In the genomic region with DNA sequence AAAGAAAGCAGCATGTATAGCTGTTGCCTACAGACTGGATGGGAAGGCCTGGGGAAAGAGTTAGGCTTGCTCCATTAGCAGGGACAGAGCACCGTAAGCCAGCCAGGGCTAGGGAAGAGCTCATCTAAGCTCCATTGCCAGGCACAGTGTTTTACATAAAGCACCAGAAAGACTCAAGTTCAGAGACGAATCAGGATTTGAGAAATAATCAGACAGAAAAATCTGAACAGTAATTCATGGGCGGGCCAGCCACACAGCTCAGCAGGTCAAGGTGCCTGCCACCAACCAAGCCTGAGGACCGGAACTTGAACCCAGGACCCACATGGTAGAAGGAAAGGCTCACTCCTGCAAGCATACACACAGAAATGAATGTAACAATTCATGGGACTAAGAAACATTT, we compare ENCODE assay signal across 10 mouse cellular contexts. TPM values are rescaled to one million over a fixed set of nuclear protein-coding genes. Genes with fewer than 3 reads are reported as not detected.
DNase-seq lines count a peak whose midpoint lies in the region; ATAC-seq and TF ChIP-seq lines count a peak whose summit lies in the region.
"Had no signal": no experiment of that assay in that cellular context is flagged by ENCODE, and none has a peak within 500 bp of the region (broad histone marks: within the 10 kb centered on the region; RNA-seq: fewer than 3 reads in every experiment).

No protein-coding gene starts in this region.

- DNase-seq in gastrocnemius, adult 2 months: no peak
- no peak for DNase-seq in gastrocnemius, adult 8-10 months (ENCODE audit: low spot score in 2 of 2)
- no peak for DNase-seq in midbrain, embryonic 10.5 days (ENCODE audit: low spot score)
- DNase-seq in midbrain, embryonic 11.5 days (ENCODE audit: low spot score, missing footprints): no peak
- no peak for DNase-seq in stomach, postnatal 0 days (ENCODE audit: low spot score)
- DNase-seq in testis, postnatal 10 days (ENCODE audit: low spot score): no peak
- DNase-seq in testis, postnatal 14 days (ENCODE audit: low spot score): no peak
- DNase-seq: kidney, adult 9 months; liver, embryonic 13.5 days had no signal

- H3K4me3 ChIP-seq in gastrocnemius, adult 2 months: peak overlapping the region; percentile 79
- peak overlapping the region; percentile 89 for H3K4me3 ChIP-seq in midbrain, embryonic 10.5 days
- no peak overlapping the region for H3K4me3 ChIP-seq in midbrain, embryonic 11.5 days (ENCODE audit: low read depth, low read length)
- peak overlapping the region; percentile 83 for H3K4me3 ChIP-seq in limb, embryonic 13.5 days
- H3K4me3 ChIP-seq in stomach, postnatal 0 days (ENCODE audit: low read depth, low read length): peak overlapping the region; percentile 97; the same call in 1 of the 2 replicates
- H3K4me3 ChIP-seq: liver, embryonic 13.5 days had no signal

- H3K36me3 ChIP-seq in midbrain, embryonic 10.5 days: no peaks in the 10 kb centered on the region
- no peaks in the 10 kb centered on the region for H3K36me3 ChIP-seq in midbrain, embryonic 11.5 days (ENCODE audit: control insufficient read depth, insufficient read depth, low read length)
- no peaks in the 10 kb centered on the region for H3K36me3 ChIP-seq in limb, embryonic 13.5 days
- no peaks in the 10 kb centered on the region for H3K36me3 ChIP-seq in stomach, postnatal 0 days (ENCODE audit: control insufficient read depth, insufficient read depth, low read length)
- H3K36me3 ChIP-seq: liver, embryonic 13.5 days had no signal

- no peaks in the 10 kb centered on the region; the same call in 1 of the 2 replicates for H3K27me3 ChIP-seq in midbrain, embryonic 10.5 days (ENCODE audit: low read depth, poor library complexity, severe bottlenecking)
- no peaks in the 10 kb centered on the region for H3K27me3 ChIP-seq in midbrain, embryonic 11.5 days (ENCODE audit: control insufficient read depth, insufficient read depth, low read length)
- no peaks in the 10 kb centered on the region for H3K27me3 ChIP-seq in limb, embryonic 13.5 days
- no peaks in the 10 kb centered on the region for H3K27me3 ChIP-seq in stomach, postnatal 0 days (ENCODE audit: control insufficient read depth, insufficient read depth, low read length)

- H3K9ac ChIP-seq in midbrain, embryonic 11.5 days (ENCODE audit: low read length): no peak overlapping the region
- 0 out of 2 replicates have a peak overlapping the region, but pooled peaks have one; percentile 51 for H3K9ac ChIP-seq in limb, embryonic 13.5 days
- H3K9ac ChIP-seq in stomach, postnatal 0 days (ENCODE audit: low read length): no peak overlapping the region
- H3K9ac ChIP-seq: liver, embryonic 13.5 days had no signal

- intact Hi-C loops in gastrocnemius, adult 2 months (cut with DNase I): loop anchor here (5.0 kb wide), 2 partner anchors 32 to 48 kb away; no protein-coding TSS in a partner anchor

- H3K4me2 ChIP-seq in midbrain, embryonic 11.5 days: no peak overlapping the region
- peak overlapping the region; percentile 69 for H3K4me2 ChIP-seq in limb, embryonic 13.5 days (replicated peaks)
- H3K4me2 ChIP-seq in stomach, postnatal 0 days (replicated peaks; ENCODE audit: low read depth): peak overlapping the region; percentile 66

- H3K9me3 ChIP-seq in midbrain, embryonic 10.5 days (replicated peaks): no peaks in the 10 kb centered on the region
- H3K9me3 ChIP-seq in midbrain, embryonic 11.5 days (ENCODE audit: control insufficient read depth, low read length): no peaks in the 10 kb centered on the region
- no peaks in the 10 kb centered on the region for H3K9me3 ChIP-seq in limb, embryonic 13.5 days
- no peaks in the 10 kb centered on the region for H3K9me3 ChIP-seq in stomach, postnatal 0 days (ENCODE audit: control insufficient read depth, low read length)
- H3K9me3 ChIP-seq: liver, embryonic 13.5 days had no signal

- peak overlapping the region; percentile 100 for H3K27ac ChIP-seq in gastrocnemius, adult 2 months
- no peak overlapping the region for H3K27ac ChIP-seq in midbrain, embryonic 10.5 days (replicated peaks)
- H3K27ac ChIP-seq in midbrain, embryonic 11.5 days (ENCODE audit: low read depth, low read length): no peak overlapping the region
- H3K27ac ChIP-seq in limb, embryonic 13.5 days: no peak overlapping the region
- no peak overlapping the region; the same call in 1 of the 2 replicates for H3K27ac ChIP-seq in stomach, postnatal 0 days (replicated peaks)
- H3K27ac ChIP-seq: liver, embryonic 13.5 days had no signal

- H3K4me1 ChIP-seq in midbrain, embryonic 10.5 days: peaks cover 37% of the 10 kb centered on the region
- peaks cover 18% of the 10 kb centered on the region for H3K4me1 ChIP-seq in midbrain, embryonic 11.5 days (ENCODE audit: control insufficient read depth, insufficient read depth, low read length)
- peaks cover 56% of the 10 kb centered on the region for H3K4me1 ChIP-seq in limb, embryonic 13.5 days
- H3K4me1 ChIP-seq in stomach, postnatal 0 days (replicated peaks; ENCODE audit: control insufficient read depth, insufficient read depth): peaks cover 3% of the 10 kb centered on the region; the same call in 1 of the 2 replicates

- no peak for TF ChIP-seq CTCF in gastrocnemius, adult 2 months (IDR thresholded peaks at IDR 0.05)
- no peak for TF ChIP-seq CTCF in stomach, postnatal 0 days (IDR thresholded peaks at IDR 0.05; ENCODE audit: low read depth)

- no peak for TF ChIP-seq EP300 in stomach, postnatal 0 days (optimal IDR thresholded peaks at IDR 0.05)

- no peak for ATAC-seq in midbrain, embryonic 11.5 days (ENCODE audit: low FRiP score)
- ATAC-seq in limb, embryonic 13.5 days (ENCODE audit: low FRiP score, low read depth): no peak
- no peak for ATAC-seq in stomach, postnatal 0 days (ENCODE audit: low FRiP score, low TSS enrichment)

- WGBS in midbrain, embryonic 10.5 days: 78% methylated on average over 4 of the region's 4 CpGs
- 71% methylated on average over 4 of the region's 4 CpGs for WGBS in midbrain, embryonic 11.5 days
- WGBS in limb, embryonic 13.5 days: 67% methylated on average over 4 of the region's 4 CpGs
- 32% methylated on average over 4 of the region's 4 CpGs for WGBS in stomach, postnatal 0 days

RNA-seq across cellular contexts. Expression of a gene that starts 3.5 kb away (rescaled TPM):
- total RNA-seq in gastrocnemius, adult 2 months (2021): 10 to 100 TPM; 49.4 to 54.1 TPM
- 10 to 100 TPM; 42.9 to 52.0 (median 48.1) TPM for total RNA-seq in gastrocnemius, adult 8-10 months (2022)
- polyA plus RNA-seq in midbrain, embryonic 10.5 days (2016; fragmentation: Nextera tagmentation; extraction: Ambion mirVana): 38.1 and 38.7 TPM in 2 replicates
- polyA plus RNA-seq in midbrain, embryonic 11.5 days (2014; fragmentation: Nextera tagmentation; extraction: Ambion mirVana): 44.4 and 49.8 TPM in 2 replicates
- 63.1 and 71.3 TPM in 2 replicates for polyA plus RNA-seq in limb, embryonic 13.5 days (2015; fragmentation: Nextera tagmentation; extraction: Ambion mirVana)
- polyA plus RNA-seq in stomach, postnatal 0 days (2015; fragmentation: Nextera tagmentation; extraction: Ambion mirVana): 27.0 and 29.0 TPM in 2 replicates

RNA-seq across cellular contexts. Expression of a gene that starts 22.9 kb away (rescaled TPM):
- total RNA-seq in gastrocnemius, adult 2 months (2021): not detected
- total RNA-seq in gastrocnemius, adult 8-10 months (2022): not detected
- not detected in 2 replicates for polyA plus RNA-seq in midbrain, embryonic 10.5 days (2016; fragmentation: Nextera tagmentation; extraction: Ambion mirVana)
- not detected in 2 replicates for polyA plus RNA-seq in midbrain, embryonic 11.5 days (2014; fragmentation: Nextera tagmentation; extraction: Ambion mirVana)
- polyA plus RNA-seq in limb, embryonic 13.5 days (2015; fragmentation: Nextera tagmentation; extraction: Ambion mirVana): not detected in 2 replicates
- polyA plus RNA-seq in stomach, postnatal 0 days (2015; fragmentation: Nextera tagmentation; extraction: Ambion mirVana): not detected in 2 replicates
- polyA plus RNA-seq: liver, embryonic 13.5 days had no signal
